Mouse (Mus musculus): ENCODE measurements around the gene Gm3486. TPM values are rescaled to one million over a fixed set of nuclear protein-coding genes. Genes with fewer than 3 reads are reported as not detected.

Gene Gm3486
- polyA plus RNA-seq (2014; fragmentation: Illumina TruSeq; extraction: RNeasy Lipid Tissue Mini Kit (QIAGEN cat#74804); ENCODE audit: low read depth, low replicate concordance): not detected

GRCm38 (mm10) chr14:41489385-41489784 lies at the start of gene Gm3486:
Gene Gm3486 (minus strand): TSS chr14:41489485.

GRCm38 (mm10) chr14:41453418-41453817 lies 35.9 kb downstream of the Gm3486 start, which contains the start of gene Gm7954:
Gene Gm7954 (minus strand): TSS chr14:41453518.

Other genes with a start within 250 kb of the Gm3486 start
- not detected for gene Gm2832, start 210.7 kb downstream of the Gm3486 start, polyA plus RNA-seq (2014; fragmentation: Illumina TruSeq; extraction: RNeasy Lipid Tissue Mini Kit (QIAGEN cat#74804); ENCODE audit: low read depth, low replicate concordance)
- not detected for gene Gm5798, start 140.9 kb downstream of the Gm3486 start, polyA plus RNA-seq (2014; fragmentation: Illumina TruSeq; extraction: RNeasy Lipid Tissue Mini Kit (QIAGEN cat#74804); ENCODE audit: low read depth, low replicate concordance)
- not detected for gene Gm7945, start 103.1 kb downstream of the Gm3486 start, polyA plus RNA-seq (2014; fragmentation: Illumina TruSeq; extraction: RNeasy Lipid Tissue Mini Kit (QIAGEN cat#74804); ENCODE audit: low read depth, low replicate concordance)
- not detected for gene Gm6482, start 81.2 kb downstream of the Gm3486 start, polyA plus RNA-seq (2014; fragmentation: Illumina TruSeq; extraction: RNeasy Lipid Tissue Mini Kit (QIAGEN cat#74804); ENCODE audit: low read depth, low replicate concordance)
- not detected for gene Gm7954, start 36.0 kb downstream of the Gm3486 start, polyA plus RNA-seq (2014; fragmentation: Illumina TruSeq; extraction: RNeasy Lipid Tissue Mini Kit (QIAGEN cat#74804); ENCODE audit: low read depth, low replicate concordance)
- gene Gm7970, start 66.1 kb upstream of the Gm3486 start, polyA plus RNA-seq (2014; fragmentation: Illumina TruSeq; extraction: RNeasy Lipid Tissue Mini Kit (QIAGEN cat#74804); ENCODE audit: low read depth, low replicate concordance): not detected
- gene 1700049E17Rik2, start 83.7 kb upstream of the Gm3486 start, polyA plus RNA-seq (2014; fragmentation: Illumina TruSeq; extraction: RNeasy Lipid Tissue Mini Kit (QIAGEN cat#74804); ENCODE audit: low read depth, low replicate concordance): not detected
- gene Gm3072, start 135.1 kb upstream of the Gm3486 start, polyA plus RNA-seq (2014; fragmentation: Illumina TruSeq; extraction: RNeasy Lipid Tissue Mini Kit (QIAGEN cat#74804); ENCODE audit: low read depth, low replicate concordance): not detected
- not detected for gene Gm3676, start 157.0 kb upstream of the Gm3486 start, polyA plus RNA-seq (2014; fragmentation: Illumina TruSeq; extraction: RNeasy Lipid Tissue Mini Kit (QIAGEN cat#74804); ENCODE audit: low read depth, low replicate concordance)
- not detected for gene Gm8068, start 212.4 kb upstream of the Gm3486 start, polyA plus RNA-seq (2014; fragmentation: Illumina TruSeq; extraction: RNeasy Lipid Tissue Mini Kit (QIAGEN cat#74804); ENCODE audit: low read depth, low replicate concordance)